Mouse (Mus musculus) hindbrain, embryonic 11.5 days (tissue): Measurements from ENCODE around the gene Tnk2. TPM values are rescaled to one million over a fixed set of nuclear protein-coding genes. Genes with fewer than 3 reads are reported as not detected.

Experiments
- ATAC-seq: fragments of 200-750 bp; cut with Nextera tagmentation; 2 replicates; pipeline ENCODE4 v1.8.0; 2017; ENCODE audit warnings: mild to moderate bottlenecking, moderate TSS enrichment, moderate library complexity; ENCODE audit not compliant: low FRiP score
- DNase-seq: peaks from one replicate; pipeline ENCODE4 v3.0.0-alpha.2; 2015; ENCODE audit warnings: low spot score
- H3K27ac ChIP-seq: fragments of 300-500 bp; sonication (generic); 2 replicates; pipeline ENCODE4 v1.5.1; 2014; ENCODE audit warnings: mild to moderate bottlenecking, low read depth, low read length
- H3K27me3 ChIP-seq: fragments of 300-500 bp; sonication (generic); 2 replicates; pipeline ENCODE4 v1.6.1; 2014; ENCODE audit warnings: mild to moderate bottlenecking, low read length, moderate library complexity, mixed read lengths; ENCODE audit not compliant: control insufficient read depth, insufficient read depth
- H3K36me3 ChIP-seq: fragments of 300-500 bp; sonication (generic); 2 replicates; pipeline ENCODE4 v1.6.1; 2014; ENCODE audit warnings: mild to moderate bottlenecking, low read length, moderate library complexity, mixed read lengths; ENCODE audit not compliant: control insufficient read depth, insufficient read depth
- H3K4me1 ChIP-seq: fragments of 300-500 bp; sonication (generic); replicated peaks from 2 replicates; pipeline ENCODE4 v1.6.1; 2014; ENCODE audit warnings: low read length, mixed read lengths; ENCODE audit not compliant: control insufficient read depth, insufficient read depth
- H3K4me2 ChIP-seq: fragments of 300-500 bp; sonication (generic); replicated peaks from 2 replicates; pipeline ENCODE4 v1.6.1; 2014; ENCODE audit warnings: mild to moderate bottlenecking, low read depth, low read length
- H3K4me3 ChIP-seq: fragments of 300-500 bp; sonication (generic); 2 replicates; pipeline ENCODE4 v1.5.1; 2014; ENCODE audit warnings: low read depth, low read length
- H3K9ac ChIP-seq: fragments of 300-500 bp; sonication (generic); 2 replicates; pipeline ENCODE4 v1.6.1; 2014; ENCODE audit warnings: low read depth, low read length
- H3K9me3 ChIP-seq: fragments of 300-500 bp; sonication (generic); 2 replicates; pipeline ENCODE4 v1.6.1; 2016; ENCODE audit warnings: low read length; ENCODE audit not compliant: control insufficient read depth
- WGBS: fragments of 180-500 bp; shearing (Covaris S2); extraction: QIAGEN DNeasy Blood & Tissue Kit; methylation state at CpG from one replicate; pipeline ENCODE4 v1.1.7; 2014; 5-methylcytosine and 5-hydroxymethylcytosine counted together
- polyA plus RNA-seq: library from polyadenylated mRNA; unstranded; fragments of >200 nt; fragmentation: Nextera tagmentation; extraction: Ambion mirVana; gene quantifications from 2 replicates; pipeline ENCODE4 v1.2.1, GENCODE M21; 2014

Tnk2 gene
- polyA plus RNA-seq, 1 experiment from 2014 or later = 7.0 TPM

- Histone ChIP-seq H3K4me3 (no peak overlapping the region), H3K9me3 (no peaks in the 10 kb centered on the region), H3K4me1 (no peaks in the 10 kb centered on the region), H3K27me3 (no peaks in the 10 kb centered on the region), H3K36me3 (no peaks in the 10 kb centered on the region), H3K27ac (no peak overlapping the region), H3K4me2 (no peak overlapping the region), H3K9ac (no peak overlapping the region)
- DNase-seq (no peak), ATAC-seq (no peak)
- 51% methylated on average over 9 of the region's 9 CpGs for WGBS
Measured at GRCm38 (mm10) chr16:32703312-32703912, 59.7 kb downstream of the Tnk2 start.

GRCm38 (mm10) chr16:32705606-32706005, 61.9 kb downstream of the Tnk2 start:
- ATAC-seq (no peak), DNase-seq (no peak)
- Histone ChIP-seq H3K4me1 (no peaks in the 10 kb centered on the region), H3K27ac (no peak overlapping the region), H3K4me2 (no peak overlapping the region), H3K9ac (no peak overlapping the region), H3K27me3 (no peaks in the 10 kb centered on the region), H3K9me3 (no peaks in the 10 kb centered on the region), H3K36me3 (no peaks in the 10 kb centered on the region), H3K4me3 (no peak overlapping the region)
- WGBS = 100% methylated on average over 3 of the region's 3 CpGs

- Histone ChIP-seq H3K27ac (no peak overlapping the region), H3K4me2 (no peak overlapping the region), H3K4me3 (no peak overlapping the region), H3K9ac (no peak overlapping the region), H3K36me3 (no peaks in the 10 kb centered on the region), H3K9me3 (no peaks in the 10 kb centered on the region), H3K4me1 (no peaks in the 10 kb centered on the region), H3K27me3 (no peaks in the 10 kb centered on the region)
- 72% methylated on average over 17 of the region's 17 CpGs for WGBS
- DNase-seq = no peak
- ATAC-seq = no peak
Measured at GRCm38 (mm10) chr16:32707111-32707823, 63.6 kb downstream of the Tnk2 start.

GRCm38 (mm10) chr16:32707824-32708456, 64.3 kb downstream of the Tnk2 start:
- Histone ChIP-seq H3K27ac (no peak overlapping the region), H3K27me3 (no peaks in the 10 kb centered on the region), H3K36me3 (no peaks in the 10 kb centered on the region), H3K4me1 (no peaks in the 10 kb centered on the region), H3K9ac (no peak overlapping the region), H3K9me3 (no peaks in the 10 kb centered on the region), H3K4me3 (no peak overlapping the region), H3K4me2 (no peak overlapping the region)
- WGBS = 76% methylated on average over 8 of the region's 9 CpGs
- ATAC-seq (no peak), DNase-seq (no peak)

- no peak for DNase-seq
- ATAC-seq = no peak
- Histone ChIP-seq H3K27ac (no peak overlapping the region), H3K4me2 (no peak overlapping the region), H3K4me3 (no peak overlapping the region), H3K36me3 (no peaks in the 10 kb centered on the region), H3K9ac (no peak overlapping the region), H3K27me3 (no peaks in the 10 kb centered on the region), H3K4me1 (no peaks in the 10 kb centered on the region), H3K9me3 (no peaks in the 10 kb centered on the region)
- WGBS = 84% methylated on average over 10 of the region's 10 CpGs
Measured at GRCm38 (mm10) chr16:32708457-32709033, 64.9 kb downstream of the Tnk2 start.

- Histone ChIP-seq H3K27ac (no peak overlapping the region), H3K27me3 (no peaks in the 10 kb centered on the region), H3K4me1 (no peaks in the 10 kb centered on the region), H3K4me2 (no peak overlapping the region), H3K36me3 (no peaks in the 10 kb centered on the region), H3K4me3 (no peak overlapping the region), H3K9ac (no peak overlapping the region), H3K9me3 (no peaks in the 10 kb centered on the region)
- ATAC-seq (no peak), DNase-seq (no peak)
- WGBS = 93% methylated on average over 8 of the region's 8 CpGs
Measured at GRCm38 (mm10) chr16:32709116-32709515, 65.4 kb downstream of the Tnk2 start.

- Histone ChIP-seq H3K27ac (no peak overlapping the region), H3K4me1 (no peaks in the 10 kb centered on the region), H3K4me2 (no peak overlapping the region), H3K4me3 (no peak overlapping the region), H3K27me3 (no peaks in the 10 kb centered on the region), H3K9me3 (no peaks in the 10 kb centered on the region), H3K36me3 (no peaks in the 10 kb centered on the region), H3K9ac (no peak overlapping the region)
- DNase-seq (no peak), ATAC-seq (no peak)
- WGBS = 68% methylated on average over 14 of the region's 14 CpGs
Measured at GRCm38 (mm10) chr16:32710426-32711070, 66.9 kb downstream of the Tnk2 start.

- no peaks in the 10 kb centered on the region for H3K27me3 ChIP-seq
- H3K9ac ChIP-seq = no peak overlapping the region
- H3K36me3 ChIP-seq = no peaks in the 10 kb centered on the region
- no peak overlapping the region for H3K27ac ChIP-seq
- H3K4me1 ChIP-seq = no peaks in the 10 kb centered on the region
- no peak overlapping the region for H3K4me3 ChIP-seq
- ATAC-seq = no peak
- 93% methylated on average over 10 of the region's 11 CpGs for WGBS
- no peak overlapping the region for H3K4me2 ChIP-seq
- no peak for DNase-seq
- H3K9me3 ChIP-seq = no peaks in the 10 kb centered on the region
Measured at GRCm38 (mm10) chr16:32712202-32712601, 68.5 kb downstream of the Tnk2 start.
